Mouse (Mus musculus): Measurements from ENCODE around the gene Adora3. TPM values are rescaled to one million over a fixed set of nuclear protein-coding genes. Genes with fewer than 3 reads are reported as not detected.
"Not testable (repeated sequence)": the region's sequence is repeated elsewhere in the genome, so short reads cannot be mapped to it uniquely, and the experiment has no call there.

The Adora3 gene
- total RNA-seq, 2 experiments from 2014 or later, result 1.1 to 1.4 TPM

- no peak for DNase-seq (ENCODE audit: low spot score in 2 of 2)
Observed at GRCm38 (mm10) chr3:105900266-105900665, 29.6 kb downstream of the Adora3 start.

- DNase-seq (ENCODE audit: low spot score in 2 of 2), result no peak
Observed at GRCm38 (mm10) chr3:105900716-105901115, 30.1 kb downstream of the Adora3 start.

- DNase-seq (ENCODE audit: low spot score in 2 of 2), result no peak
Observed at GRCm38 (mm10) chr3:105901468-105901867, 30.8 kb downstream of the Adora3 start.

- no peak for DNase-seq (ENCODE audit: low spot score in 2 of 2)
Observed at GRCm38 (mm10) chr3:105904213-105904612, 33.6 kb downstream of the Adora3 start.

- no peak for DNase-seq (ENCODE audit: low spot score in 2 of 2)
Observed at GRCm38 (mm10) chr3:105904721-105905120, 34.1 kb downstream of the Adora3 start.

GRCm38 (mm10) chr3:105907956-105908655 lies 37.4 kb downstream of the Adora3 start:
- DNase-seq (ENCODE audit: low spot score in 2 of 2), result no peak

- no peak for DNase-seq (ENCODE audit: low spot score in 2 of 2)
Observed at GRCm38 (mm10) chr3:105908976-105909375, 38.3 kb downstream of the Adora3 start.

GRCm38 (mm10) chr3:105910519-105911190 lies 40.0 kb downstream of the Adora3 start:
- no peak for DNase-seq (ENCODE audit: low spot score in 2 of 2)

- DNase-seq (ENCODE audit: low spot score in 2 of 2), result no peak
Observed at GRCm38 (mm10) chr3:105912097-105912880, 41.6 kb downstream of the Adora3 start.

GRCm38 (mm10) chr3:105913839-105914681 lies 43.4 kb downstream of the Adora3 start:
- peak; percentile 10 to 62 for DNase-seq (ENCODE audit: low spot score in 2 of 2)

GRCm38 (mm10) chr3:105915281-105915680 lies 44.6 kb downstream of the Adora3 start:
- no peak for DNase-seq (ENCODE audit: low spot score in 2 of 2)

- DNase-seq (ENCODE audit: low spot score in 2 of 2), result not testable (repeated sequence)
Observed at GRCm38 (mm10) chr3:105916455-105916854, 45.8 kb downstream of the Adora3 start.

- DNase-seq (ENCODE audit: low spot score in 2 of 2), result no peak
Observed at GRCm38 (mm10) chr3:105917656-105918354, 47.1 kb downstream of the Adora3 start.

- DNase-seq (ENCODE audit: low spot score in 2 of 2), result no peak
Observed at GRCm38 (mm10) chr3:105918355-105918745, 47.7 kb downstream of the Adora3 start.

GRCm38 (mm10) chr3:105920743-105921142 lies 50.1 kb downstream of the Adora3 start:
- DNase-seq (ENCODE audit: low spot score in 2 of 2), result not testable (repeated sequence)

GRCm38 (mm10) chr3:105921959-105922358 lies 51.3 kb downstream of the Adora3 start:
- no peak for DNase-seq (ENCODE audit: low spot score in 2 of 2)

- no peak for DNase-seq (ENCODE audit: low spot score in 2 of 2)
Observed at GRCm38 (mm10) chr3:105924616-105925015, 54.0 kb downstream of the Adora3 start.

GRCm38 (mm10) chr3:105927561-105928194 lies 57.0 kb downstream of the Adora3 start:
- DNase-seq (ENCODE audit: low spot score in 2 of 2), result no peak

GRCm38 (mm10) chr3:105928195-105928569 lies 57.5 kb downstream of the Adora3 start:
- DNase-seq (ENCODE audit: low spot score in 2 of 2), result no peak

GRCm38 (mm10) chr3:105928781-105929180 lies 58.1 kb downstream of the Adora3 start:
- no peak for DNase-seq (ENCODE audit: low spot score in 2 of 2)
